Mouse (Mus musculus) heart, embryonic 10.5 days (tissue): Measurements from ENCODE around the gene Spag6l. TPM values are rescaled to one million over a fixed set of nuclear protein-coding genes. Genes with fewer than 3 reads are reported as not detected.
"Not testable (repeated sequence)": the region's sequence is repeated elsewhere in the genome, so short reads cannot be mapped to it uniquely, and the experiment has no call there.

ENCODE experiments used
- DNase-seq: peaks from one replicate; pipeline ENCODE4 v3.0.0-alpha.2; 2017; ENCODE audit warnings: low spot score
- H3K27ac ChIP-seq: fragments of 300-500 bp; sonication (generic); 2 replicates; pipeline ENCODE4 v1.5.1; 2016; ENCODE audit warnings: mild to moderate bottlenecking
- H3K27me3 ChIP-seq: fragments of 300-500 bp; sonication (generic); 2 replicates; pipeline ENCODE4 v1.6.1; 2016; ENCODE audit warnings: mild to moderate bottlenecking; ENCODE audit not compliant: poor library complexity, insufficient read depth, severe bottlenecking
- H3K36me3 ChIP-seq: fragments of 300-500 bp; sonication (generic); 2 replicates; pipeline ENCODE4 v1.6.1; 2016; ENCODE audit warnings: mild to moderate bottlenecking, moderate library complexity
- H3K4me1 ChIP-seq: fragments of 300-500 bp; sonication (generic); 2 replicates; pipeline ENCODE4 v1.6.1; 2016; ENCODE audit warnings: mild to moderate bottlenecking
- H3K4me3 ChIP-seq: fragments of 300-500 bp; sonication (generic); 2 replicates; pipeline ENCODE4 v1.5.1; 2016; ENCODE audit warnings: mild to moderate bottlenecking, moderate library complexity
- H3K9me3 ChIP-seq: fragments of 300-500 bp; sonication (generic); 2 replicates; pipeline ENCODE4 v1.6.1; 2016; ENCODE audit warnings: mild to moderate bottlenecking, moderate library complexity
- WGBS: fragments of 180-500 bp; shearing (Covaris S2); methylation state at CpG from one replicate; pipeline ENCODE4 v1.1.7; 2016; 5-methylcytosine and 5-hydroxymethylcytosine counted together
- polyA plus RNA-seq: library from polyadenylated mRNA; unstranded; fragments of >200 nt; fragmentation: Nextera tagmentation; extraction: Ambion mirVana; gene quantifications from 2 replicates; pipeline ENCODE4 v1.2.1, GENCODE M21; 2016

Gene Spag6l
- 0.13 TPM in 1 of 2 replicates, not detected in the other for polyA plus RNA-seq

DNA sequence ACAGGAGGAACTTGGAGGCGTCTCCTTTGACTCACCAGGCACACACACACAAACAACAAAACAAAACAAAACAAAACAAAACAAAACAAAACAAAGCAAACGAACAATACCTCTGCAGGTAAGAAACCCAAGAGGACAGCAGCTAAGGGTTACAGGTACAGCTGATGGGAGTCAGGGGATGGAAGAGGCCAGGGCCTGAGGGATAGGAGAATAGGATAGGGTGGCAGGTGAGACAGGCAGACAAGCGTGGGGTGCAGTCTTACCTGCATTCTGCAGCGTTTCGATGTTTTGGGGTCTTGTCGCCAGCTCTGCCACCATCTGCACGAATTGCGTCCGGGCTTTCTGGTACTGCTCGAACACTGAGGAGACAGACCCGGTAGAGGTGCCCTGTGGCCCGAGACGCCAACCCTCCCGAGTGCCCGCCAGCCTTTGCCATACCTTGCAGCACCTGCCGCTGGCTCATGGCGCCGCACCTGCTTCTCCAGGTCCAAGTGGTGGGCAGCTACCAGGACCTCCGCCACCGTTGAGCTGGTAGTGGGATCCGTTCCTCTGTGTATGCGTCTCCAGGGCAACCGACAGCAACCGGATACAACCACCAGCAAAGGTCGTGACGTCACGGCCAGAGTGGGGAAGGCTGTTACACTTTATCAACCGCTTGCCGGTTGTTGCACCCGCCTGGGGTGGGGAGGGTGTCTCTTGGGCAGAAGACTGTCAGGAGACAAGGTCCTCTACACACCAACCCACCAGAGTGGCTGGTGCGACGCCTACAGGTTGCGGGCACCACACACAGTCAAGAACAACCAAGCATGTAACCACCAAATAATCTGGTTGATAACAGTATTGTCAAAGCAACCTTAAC lies at the start of gene Spag6l:
Gene Spag6l, minus strand, starts transcription at position 700 of the 859 bp plus-strand sequence.
- Histone ChIP-seq H3K4me3 (peak within 1 kb of the TSS; percentile 67), H3K36me3 (no peaks in the 10 kb centered on the region), H3K27ac (0 out of 2 replicates have a peak within 1 kb of the TSS, but pooled peaks have one; percentile 13), H3K27me3 (no peaks in the 10 kb centered on the region), H3K4me1 (peaks cover 7% of the 10 kb centered on the region), H3K9me3 (no peaks in the 10 kb centered on the region)
- DNase-seq, result peak; percentile 91
- 10% methylated on average over 33 of the region's 33 CpGs for WGBS

GRCm38 (mm10) chr16:16879025-16879424 lies 49.8 kb upstream of the Spag6l start:
- H3K27ac ChIP-seq, result no peak overlapping the region
- H3K4me3 ChIP-seq, result no peak overlapping the region
- H3K27me3 ChIP-seq, result no peaks in the 10 kb centered on the region
- peaks cover 88% of the 10 kb centered on the region for H3K36me3 ChIP-seq
- no peak for DNase-seq
- H3K4me1 ChIP-seq, result no peaks in the 10 kb centered on the region
- H3K9me3 ChIP-seq, result no peaks in the 10 kb centered on the region
- WGBS, result 91% methylated on average over 5 of the region's 5 CpGs

GRCm38 (mm10) chr16:16870617-16871331 lies 41.5 kb upstream of the Spag6l start, which contains the start of the genes Top3b and Vpreb1:
Top3b (plus strand) TSS chr16:16870736.
Vpreb1 (minus strand) TSS chr16:16870843.
- no peaks in the 10 kb centered on the region for H3K9me3 ChIP-seq
- H3K4me3 ChIP-seq, result peak within 1 kb of the TSS; percentile 80

GRCm38 (mm10) chr16:16870241-16870616 lies 41.0 kb upstream of the Spag6l start:
- WGBS, result 38% methylated on average over 7 of the region's 7 CpGs
- peaks cover 12% of the 10 kb centered on the region; the same call in 1 of the 2 replicates for H3K4me1 ChIP-seq
- no peaks in the 10 kb centered on the region for H3K9me3 ChIP-seq
- H3K27ac ChIP-seq, result peak overlapping the region; percentile 95
- no peak for DNase-seq
- peak overlapping the region; percentile 80 for H3K4me3 ChIP-seq
- peaks cover 4% of the 10 kb centered on the region; the same call in 1 of the 2 replicates for H3K36me3 ChIP-seq
- no peaks in the 10 kb centered on the region for H3K27me3 ChIP-seq

More at GRCm38 (mm10) chr16:16870617-16871331, 41.5 kb upstream of the Spag6l start, which contains the start of the genes Top3b and Vpreb1:
- Histone ChIP-seq H3K36me3 (peaks cover 8% of the 10 kb centered on the region), H3K27me3 (no peaks in the 10 kb centered on the region), H3K27ac (peak within 1 kb of the TSS; percentile 95), H3K4me1 (peaks cover 12% of the 10 kb centered on the region; the same call in 1 of the 2 replicates)
- DNase-seq, result peak; percentile 98
- under 1% methylated on average over 49 of the region's 49 CpGs for WGBS

- DNase-seq, result peak; percentile 75
- H3K4me3 ChIP-seq, result no peak overlapping the region
- no peaks in the 10 kb centered on the region for H3K9me3 ChIP-seq
- H3K36me3 ChIP-seq, result no peaks in the 10 kb centered on the region
- H3K4me1 ChIP-seq, result peaks cover 5% of the 10 kb centered on the region; the same call in 1 of the 2 replicates
- 48% methylated on average over 4 of the region's 5 CpGs for WGBS
- H3K27me3 ChIP-seq, result no peaks in the 10 kb centered on the region
- H3K27ac ChIP-seq, result no peak overlapping the region
Observed at GRCm38 (mm10) chr16:16865696-16866561, 36.7 kb upstream of the Spag6l start.

DNA sequence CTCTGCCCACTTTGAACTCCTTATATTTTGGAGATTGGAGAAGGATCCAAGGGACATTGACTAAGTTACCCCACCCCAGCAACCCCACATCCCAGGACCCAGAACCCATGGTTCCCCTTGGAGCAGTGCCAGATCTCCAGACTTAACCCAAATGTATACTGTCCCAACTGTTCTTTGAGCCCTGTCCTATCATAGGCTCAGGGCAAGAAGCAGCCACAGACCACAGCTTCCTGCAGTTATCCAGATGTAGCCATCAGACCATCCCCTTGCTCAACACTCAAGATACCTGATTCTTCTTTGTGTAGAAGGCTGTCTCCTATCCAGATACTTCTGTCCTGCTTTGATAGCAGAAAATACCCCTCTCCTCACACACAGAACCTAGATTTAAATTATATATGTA lies 36.0 kb upstream of the Spag6l start:
- no peaks in the 10 kb centered on the region for H3K27me3 ChIP-seq
- H3K4me3 ChIP-seq, result no peak overlapping the region
- H3K27ac ChIP-seq, result no peak overlapping the region
- no peak for DNase-seq
- H3K4me1 ChIP-seq, result peaks cover 5% of the 10 kb centered on the region; the same call in 1 of the 2 replicates
- no peaks in the 10 kb centered on the region for H3K36me3 ChIP-seq
- H3K9me3 ChIP-seq, result no peaks in the 10 kb centered on the region

DNA sequence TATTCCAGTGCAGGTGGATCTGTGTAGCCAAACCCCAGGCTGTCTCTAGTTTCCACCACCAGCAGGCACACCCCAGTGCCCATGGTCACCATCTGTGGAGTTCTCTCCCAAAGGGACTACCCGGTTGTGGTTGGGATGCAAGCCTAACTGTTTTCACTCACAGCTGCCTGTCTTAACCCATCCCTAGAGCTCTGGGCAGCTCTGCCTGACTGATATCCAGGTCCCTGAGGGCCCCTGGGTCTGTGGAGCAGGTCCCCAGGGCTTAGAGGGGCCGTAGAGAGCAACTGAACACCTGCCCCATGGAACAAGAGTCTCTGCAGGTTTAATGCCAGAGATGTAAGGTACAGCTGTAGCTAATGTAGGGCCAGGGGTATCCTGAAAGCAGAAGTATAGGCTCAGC lies 34.7 kb upstream of the Spag6l start, which contains the start of gene Igll1:
Gene Igll1, minus strand, starts transcription at position 8 of the 400 bp plus-strand sequence.
- no peak for DNase-seq
- Histone ChIP-seq H3K4me1 (peaks cover 5% of the 10 kb centered on the region; the same call in 1 of the 2 replicates), H3K36me3 (no peaks in the 10 kb centered on the region), H3K27me3 (no peaks in the 10 kb centered on the region), H3K27ac (no peak within 1 kb of the TSS), H3K9me3 (no peaks in the 10 kb centered on the region), H3K4me3 (no peak within 1 kb of the TSS)
- 63% methylated on average over 2 of the region's 2 CpGs for WGBS

DNA sequence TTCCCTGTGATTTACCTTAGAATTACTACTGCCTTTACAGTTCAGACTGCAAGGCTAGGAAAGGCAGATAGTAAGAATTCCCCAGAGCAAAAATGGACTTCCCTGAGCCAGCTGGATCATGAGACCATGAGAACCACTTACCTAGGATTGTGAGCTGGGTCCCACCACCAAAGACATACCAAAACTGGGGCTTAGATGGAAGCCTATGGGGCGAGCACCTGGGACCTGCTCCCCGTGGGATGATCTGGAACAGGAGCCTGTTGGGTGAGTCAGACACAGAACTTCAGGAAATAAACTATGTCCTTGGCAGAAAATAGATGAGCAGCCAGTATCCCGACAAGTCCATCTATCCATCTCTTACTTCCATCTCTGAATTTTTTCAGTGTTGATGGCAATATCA lies 33.0 kb upstream of the Spag6l start:
- no peaks in the 10 kb centered on the region for H3K36me3 ChIP-seq
- no peak overlapping the region for H3K4me3 ChIP-seq
- 65% methylated on average over 3 of the region's 3 CpGs for WGBS
- peaks cover 5% of the 10 kb centered on the region; the same call in 1 of the 2 replicates for H3K4me1 ChIP-seq
- H3K27ac ChIP-seq, result no peak overlapping the region
- no peaks in the 10 kb centered on the region for H3K9me3 ChIP-seq
- no peaks in the 10 kb centered on the region for H3K27me3 ChIP-seq
- peak; percentile 70 for DNase-seq

GRCm38 (mm10) chr16:16856731-16857476 lies 27.6 kb upstream of the Spag6l start:
- no peaks in the 10 kb centered on the region for H3K36me3 ChIP-seq
- H3K9me3 ChIP-seq, result no peaks in the 10 kb centered on the region
- H3K4me3 ChIP-seq, result no peak overlapping the region
- no peaks in the 10 kb centered on the region for H3K4me1 ChIP-seq
- DNase-seq, result peak; percentile 69
- H3K27me3 ChIP-seq, result no peaks in the 10 kb centered on the region
- H3K27ac ChIP-seq, result no peak overlapping the region
- WGBS, result 68% methylated on average over 13 of the region's 13 CpGs

DNA sequence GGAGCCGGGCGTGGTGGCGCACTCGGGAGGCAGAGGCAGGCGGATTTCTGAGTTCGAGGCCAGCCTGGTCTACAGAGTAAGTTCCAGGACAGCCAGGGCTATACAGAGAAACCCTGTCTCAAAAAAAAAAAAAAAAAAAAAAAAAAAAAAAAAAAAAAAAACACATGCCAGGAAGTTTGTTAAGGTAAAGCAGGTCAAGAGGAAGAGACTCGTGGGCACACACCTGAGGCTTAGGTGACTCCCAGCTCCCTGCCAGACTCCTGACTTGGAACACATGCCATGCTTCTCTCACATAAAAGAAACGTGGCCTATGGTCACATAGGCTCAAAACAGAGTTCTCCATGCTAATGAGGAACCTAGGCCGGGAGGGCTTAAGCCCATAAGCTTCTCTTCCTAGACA lies 26.8 kb upstream of the Spag6l start:
- not testable (repeated sequence) for DNase-seq, H3K27ac ChIP-seq, H3K4me1 ChIP-seq, H3K27me3 ChIP-seq, H3K4me3 ChIP-seq, H3K36me3 ChIP-seq, H3K9me3 ChIP-seq
- 82% methylated on average over 9 of the region's 9 CpGs for WGBS

DNA sequence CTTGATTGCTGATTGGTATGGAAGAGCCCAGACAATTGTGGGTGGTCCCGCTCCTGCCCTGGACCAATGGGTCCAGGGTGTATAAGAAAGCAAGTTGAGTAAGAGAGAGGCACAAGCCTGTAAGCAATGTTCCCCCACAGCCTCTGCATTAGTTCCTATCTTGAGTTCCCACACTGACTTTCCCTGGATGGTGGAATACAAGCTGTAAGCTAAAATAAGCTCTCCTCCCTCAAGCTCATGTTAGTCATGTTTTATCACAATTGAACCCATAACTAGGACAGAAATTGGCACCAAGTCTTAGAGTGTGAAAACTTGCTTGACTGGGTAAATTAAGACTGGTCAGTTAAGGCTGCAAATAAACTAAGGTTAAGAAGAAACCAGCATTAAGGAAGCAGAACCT lies 26.3 kb upstream of the Spag6l start:
- WGBS, result 91% methylated on average over 1 of the region's 1 CpGs
- Histone ChIP-seq H3K9me3 (no peaks in the 10 kb centered on the region), H3K27ac (no peak overlapping the region), H3K4me1 (no peaks in the 10 kb centered on the region), H3K27me3 (no peaks in the 10 kb centered on the region), H3K4me3 (no peak overlapping the region), H3K36me3 (no peaks in the 10 kb centered on the region)
- no peak for DNase-seq
